Mouse (Mus musculus) ES-Bruce4 (cell line): ENCODE data around the gene Nmur1. TPM values are rescaled to one million over a fixed set of nuclear protein-coding genes. Genes with fewer than 3 reads are reported as not detected.
"Not testable (repeated sequence)": the region's sequence is repeated elsewhere in the genome, so short reads cannot be mapped to it uniquely, and the experiment has no call there.

ENCODE experiments used
- H3K27ac ChIP-seq: 2 replicates; pipeline ENCODE4 v1.5.1; 2012; ENCODE audit warnings: low read length, inconsistent platforms; ENCODE audit not compliant: insufficient read depth
- H3K27me3 ChIP-seq: 2 replicates; pipeline ENCODE4 v1.6.1; 2012; ENCODE audit warnings: mild to moderate bottlenecking, low read length, inconsistent platforms; ENCODE audit not compliant: control insufficient read depth, poor library complexity, insufficient read depth, severe bottlenecking
- H3K36me3 ChIP-seq: 2 replicates; pipeline ENCODE4 v1.6.1; 2012; ENCODE audit warnings: inconsistent platforms, mild to moderate bottlenecking, low read length, moderate library complexity; ENCODE audit not compliant: control insufficient read depth, poor library complexity, insufficient read depth, severe bottlenecking
- H3K4me1 ChIP-seq: one replicate; pipeline ENCODE4 v1.8.1; 2011; ENCODE audit warnings: low read length; ENCODE audit not compliant: control insufficient read depth, insufficient read depth
- H3K4me3 ChIP-seq: 2 replicates; pipeline ENCODE4 v1.5.1; 2011; ENCODE audit warnings: low read depth, mild to moderate bottlenecking, low read length
- H3K9ac ChIP-seq: 2 replicates; pipeline ENCODE4 v1.6.1; 2012; ENCODE audit warnings: low read depth, mild to moderate bottlenecking, inconsistent platforms; ENCODE audit not compliant: poor library complexity, severe bottlenecking
- H3K9me3 ChIP-seq: replicated peaks from 2 replicates; pipeline ENCODE4 v1.6.1; 2012; ENCODE audit warnings: mild to moderate bottlenecking, low read length, inconsistent platforms; ENCODE audit not compliant: control insufficient read depth, poor library complexity, insufficient read depth, severe bottlenecking
- CTCF ChIP-seq: IDR thresholded peaks from one replicate; pipeline ENCODE4 v1.8.1; 2011; ENCODE audit warnings: low read depth, low read length
- EP300 ChIP-seq: IDR thresholded peaks from 2 replicates; pipeline ENCODE4 v1.6.1; 2011; ENCODE audit warnings: low read depth, low read length; ENCODE audit not compliant: insufficient read depth
- POLR2A ChIP-seq: IDR thresholded peaks from one replicate; pipeline ENCODE4 v1.8.1; 2011; ENCODE audit warnings: low read length; ENCODE audit not compliant: insufficient read depth
- polyA plus RNA-seq: library from polyadenylated mRNA; stranded (reverse); fragments of >200 nt; gene quantifications from 2 replicates; pipeline ENCODE4 v1.2.4, GENCODE M21; 2011; ENCODE audit warnings: low read depth; ENCODE audit not compliant: missing spikeins, insufficient read depth, insufficient read length

Gene Nmur1
- polyA plus RNA-seq, result not detected in 2 replicates

DNA sequence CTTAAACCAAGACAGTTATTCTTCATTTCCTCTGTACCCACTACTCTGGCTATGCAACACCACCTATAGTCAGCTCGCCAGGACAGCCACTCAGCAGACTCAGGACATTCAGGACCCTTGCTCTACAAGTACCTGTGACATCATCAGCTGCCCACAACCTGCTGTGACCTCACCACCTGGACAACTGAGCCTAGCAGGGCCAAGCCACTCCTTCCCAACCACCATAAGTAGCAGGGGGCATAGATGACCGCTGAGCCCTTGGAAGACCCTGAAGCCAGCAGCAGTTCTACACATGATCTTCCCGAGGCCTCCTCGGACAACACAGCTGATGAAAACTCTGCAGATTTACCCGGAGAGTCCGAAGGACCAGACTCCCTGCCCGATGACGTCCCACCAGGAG, at the start of gene Nmur1, which contains the start of gene Tex44:
Nmur1 (minus strand) TSS at position 101 of the 400 bp plus-strand sequence.
Tex44 (plus strand) TSS at position 202 of the 400 bp plus-strand sequence.
- Histone ChIP-seq H3K9ac (peak within 1 kb of the TSS; percentile 20; the same call in 1 of the 2 replicates), H3K4me3 (no peak within 1 kb of the TSS), H3K9me3 (no peaks in the 10 kb centered on the region), H3K27ac (no peak within 1 kb of the TSS), H3K36me3 (no peaks in the 10 kb centered on the region), H3K27me3 (no peaks in the 10 kb centered on the region), H3K4me1 (peaks cover 7% of the 10 kb centered on the region)
- no peak for TF ChIP-seq POLR2A
- no peak for TF ChIP-seq CTCF
- TF ChIP-seq EP300, result no peak

DNA sequence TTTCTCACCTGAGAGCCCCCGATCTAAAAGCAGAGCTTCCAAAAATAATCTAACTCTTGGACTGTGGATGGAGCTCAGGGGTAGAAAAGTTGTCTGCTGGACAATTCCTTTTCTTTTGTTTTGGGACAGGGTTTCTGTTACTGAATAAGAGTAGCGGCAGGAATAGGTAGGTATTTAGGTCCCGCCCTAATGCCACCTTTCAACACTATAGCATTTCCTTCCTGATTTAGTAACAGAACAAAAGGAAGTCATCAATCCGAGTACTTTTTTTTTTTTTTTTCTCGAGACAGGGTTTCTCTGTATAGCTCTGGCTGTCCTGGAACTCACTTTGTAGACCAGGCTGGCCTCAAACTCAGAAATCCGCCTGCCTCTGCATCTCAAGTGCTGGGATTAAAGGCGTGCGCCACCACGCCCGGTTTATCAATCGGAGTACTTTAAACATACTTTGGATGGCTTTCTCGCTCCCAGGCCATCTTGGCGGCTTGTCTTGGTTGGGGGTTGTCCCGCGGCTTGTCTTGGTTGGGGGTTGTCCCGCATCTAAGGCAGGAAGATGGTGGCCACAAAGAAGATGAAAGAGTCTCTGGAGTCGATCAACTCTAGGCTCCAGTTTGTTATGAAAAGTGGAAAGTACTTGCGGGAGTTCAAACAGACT, 47.2 kb upstream of the Nmur1 start:
- H3K9ac ChIP-seq, result peak overlapping the region; percentile 83
- H3K27me3 ChIP-seq, result no peaks in the 10 kb centered on the region
- 0 out of 2 replicates have a peak overlapping the region, but pooled peaks have one; percentile 12 for H3K4me3 ChIP-seq
- H3K4me1 ChIP-seq, result peaks cover 4% of the 10 kb centered on the region
- H3K9me3 ChIP-seq, result no peaks in the 10 kb centered on the region
- no peaks in the 10 kb centered on the region for H3K36me3 ChIP-seq
- TF ChIP-seq EP300 (no peak), POLR2A (no peak), CTCF (no peak)
- H3K27ac ChIP-seq, result peak overlapping the region; percentile 96

GRCm38 (mm10) chr1:86472197-86472952, 46.3 kb upstream of the Nmur1 start:
- Histone ChIP-seq H3K27me3 (no peaks in the 10 kb centered on the region), H3K4me1 (peaks cover 4% of the 10 kb centered on the region), H3K36me3 (no peaks in the 10 kb centered on the region), H3K4me3 (peak overlapping the region; percentile 56), H3K9me3 (no peaks in the 10 kb centered on the region), H3K27ac (peak overlapping the region; percentile 96), H3K9ac (peak overlapping the region; percentile 83)
- no peak for TF ChIP-seq CTCF
- TF ChIP-seq EP300, result peak; percentile 68; the same call in 1 of the 2 replicates

DNA sequence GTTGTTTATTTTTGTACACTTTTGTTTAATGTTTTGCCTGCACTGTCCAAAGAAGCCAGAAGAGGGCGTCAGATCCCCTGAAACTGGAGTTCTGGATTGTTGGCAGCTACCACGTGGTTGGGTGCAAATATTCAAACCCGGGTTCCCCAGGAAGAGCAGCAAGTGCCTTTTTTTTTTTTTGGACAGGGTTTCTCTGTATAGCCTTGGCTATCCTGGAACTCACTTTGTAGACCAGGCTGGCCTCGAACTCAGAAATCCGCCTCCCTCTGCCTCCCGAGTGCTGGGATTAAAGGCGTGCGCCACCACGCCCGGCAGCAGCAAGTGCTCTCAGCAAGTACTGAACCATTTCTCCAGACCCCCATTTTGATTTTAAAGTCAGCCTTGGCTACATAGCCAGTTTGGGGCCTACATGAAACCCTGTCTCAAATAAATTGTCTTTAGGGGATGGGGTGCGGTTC, 45.5 kb upstream of the Nmur1 start:
- not testable (repeated sequence) for H3K9me3 ChIP-seq, H3K36me3 ChIP-seq, H3K4me1 ChIP-seq, H3K27me3 ChIP-seq
- H3K9ac ChIP-seq, result peak overlapping the region; percentile 83
- H3K27ac ChIP-seq, result peak overlapping the region; percentile 96
- H3K4me3 ChIP-seq, result peak overlapping the region; percentile 24; the same call in 1 of the 2 replicates
- peak; percentile 50 for TF ChIP-seq CTCF

GRCm38 (mm10) chr1:86470519-86471181, 44.6 kb upstream of the Nmur1 start:
- peaks cover 2% of the 10 kb centered on the region for H3K4me1 ChIP-seq
- peak overlapping the region; percentile 27 for H3K4me3 ChIP-seq
- no peak for TF ChIP-seq CTCF
- TF ChIP-seq POLR2A, result no peak
- TF ChIP-seq EP300, result no peak
- H3K9me3 ChIP-seq, result no peaks in the 10 kb centered on the region
- H3K9ac ChIP-seq, result peak overlapping the region; percentile 13; the same call in 1 of the 2 replicates
- H3K27me3 ChIP-seq, result no peaks in the 10 kb centered on the region
- peak overlapping the region; percentile 85 for H3K27ac ChIP-seq
- no peaks in the 10 kb centered on the region for H3K36me3 ChIP-seq

- no peaks in the 10 kb centered on the region for H3K9me3 ChIP-seq
- H3K4me3 ChIP-seq, result no peak overlapping the region
- H3K27me3 ChIP-seq, result no peaks in the 10 kb centered on the region
- no peak for TF ChIP-seq CTCF
- no peak for TF ChIP-seq EP300
- no peak for TF ChIP-seq POLR2A
- H3K36me3 ChIP-seq, result no peaks in the 10 kb centered on the region
- no peak overlapping the region for H3K9ac ChIP-seq
- H3K4me1 ChIP-seq, result peaks cover 3% of the 10 kb centered on the region
- H3K27ac ChIP-seq, result no peak overlapping the region
Observed at GRCm38 (mm10) chr1:86469876-86470275, 43.8 kb upstream of the Nmur1 start.
